Mouse (Mus musculus) heart, adult 2 months (tissue): ENCODE results near the gene Prim1.

Experiments used
- CTCF ChIP-seq: fragments of 200-600 bp; IDR thresholded peaks from 2 replicates; pipeline ENCODE4 v1.8.1; 2022; ENCODE audit warnings: antibody characterized with exemption, mild to moderate bottlenecking, moderate library complexity
- EP300 ChIP-seq: fragments of 200-500 bp; IDR thresholded peaks from 2 replicates; pipeline ENCODE4 v1.6.1; 2011; ENCODE audit warnings: low read depth, low read length, control low read depth; ENCODE audit not compliant: insufficient read depth

DNA sequence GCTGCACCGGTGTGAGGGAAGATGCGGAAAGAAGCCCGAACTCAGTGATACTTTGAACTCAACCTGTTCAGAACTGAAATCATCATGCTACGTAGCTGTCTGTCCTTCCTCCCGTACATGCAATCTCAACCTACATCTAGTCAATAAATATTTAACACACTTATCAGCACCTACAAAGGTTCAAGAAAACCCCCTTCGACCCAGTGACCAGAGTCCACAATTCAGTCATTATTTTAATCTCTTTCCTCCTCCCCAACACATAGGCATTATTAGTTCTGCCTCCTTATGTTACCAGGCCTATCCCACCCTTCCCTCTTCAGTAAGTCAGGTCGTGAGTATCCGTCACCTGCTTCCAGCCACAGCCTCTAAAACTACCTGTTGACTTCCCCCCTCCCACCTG, 9.5 kb upstream of the Prim1 start:
- TF ChIP-seq EP300 (no peak), CTCF (no peak)
